Mouse (Mus musculus): ENCODE measurements at regions not wholly inside any gene's neighbourhood (a gene's known extent, or its start where the extent isn't known, plus 50 kb on each side); places are given as distances from the start of the nearest gene placed in this dataset.

DNA sequence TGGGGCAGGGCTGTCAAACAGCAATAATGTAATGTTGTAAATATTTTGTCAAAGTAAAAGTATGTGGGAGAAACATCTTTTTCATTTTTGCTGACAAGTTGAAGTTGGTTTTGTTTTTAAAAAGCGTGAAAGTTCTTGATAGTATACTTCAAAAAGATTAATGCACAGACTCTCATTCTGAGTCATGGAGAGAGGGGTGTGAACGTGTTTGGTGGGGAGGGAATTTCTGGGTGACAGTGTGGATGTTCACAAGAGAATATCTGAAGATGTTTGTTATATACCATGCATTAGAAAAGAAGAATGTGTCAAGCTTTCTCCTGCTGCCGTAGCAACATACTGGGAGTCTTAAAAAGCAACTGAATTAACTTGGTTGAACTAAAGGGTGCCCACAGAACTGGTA, 57.0 kb downstream of the Rps29 start:
- Histone ChIP-seq H3K4me3 (ENCODE audit: low read depth, low read length) (no peak overlapping the region), H3K27me3 (ENCODE audit: insufficient read depth, low read length) (no peaks in the 10 kb centered on the region), H3K9ac (replicated peaks) (no peak overlapping the region), H3K4me1 (ENCODE audit: insufficient read depth) (no peaks in the 10 kb centered on the region), H3K9me3 (ENCODE audit: low read length) (no peaks in the 10 kb centered on the region), H3K4me2 (ENCODE audit: low read depth, low read length) (no peak overlapping the region), H3K36me3 (replicated peaks; ENCODE audit: insufficient read depth, low read length) (no peaks in the 10 kb centered on the region), H3K27ac (ENCODE audit: low read depth) (no peak overlapping the region)
- ATAC-seq (no peak), DNase-seq (no peak)
- WGBS (ENCODE audit: insufficient replicate concordance): 69% methylated on average over 3 of the region's 3 CpGs
- no peak for TF ChIP-seq EP300 (IDR thresholded peaks at IDR 0.05; ENCODE audit: low read depth)
- TF ChIP-seq CTCF (IDR thresholded peaks at IDR 0.05; ENCODE audit: low read depth): no peak

DNA sequence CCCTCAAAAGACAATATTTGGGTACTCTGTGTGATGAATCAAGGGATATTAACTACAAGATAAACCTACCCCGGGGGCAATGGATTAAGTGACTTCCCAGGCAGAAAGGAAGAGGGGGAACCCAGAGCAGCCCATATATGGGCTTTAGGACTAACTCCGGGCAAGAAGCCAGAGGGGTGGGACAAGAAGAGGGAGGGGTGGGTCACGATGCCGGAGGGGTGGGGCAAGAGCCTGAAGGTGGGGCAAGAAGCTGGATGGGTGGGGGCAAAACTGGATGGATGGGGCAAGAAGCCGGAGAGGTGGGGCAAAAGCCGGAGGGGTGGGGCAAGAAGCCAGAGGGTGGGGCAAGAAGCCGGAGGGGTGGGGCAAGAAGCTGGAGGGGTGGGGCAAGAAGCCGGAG, 64.1 kb downstream of the Rps29 start:
- no peak for ATAC-seq
- Histone ChIP-seq H3K4me3 (ENCODE audit: low read depth, low read length) (no peak overlapping the region), H3K4me2 (ENCODE audit: low read depth, low read length) (no peak overlapping the region), H3K9ac (replicated peaks) (no peak overlapping the region), H3K27me3 (ENCODE audit: insufficient read depth, low read length) (no peaks in the 10 kb centered on the region), H3K4me1 (ENCODE audit: insufficient read depth) (no peaks in the 10 kb centered on the region), H3K27ac (ENCODE audit: low read depth) (no peak overlapping the region), H3K36me3 (replicated peaks; ENCODE audit: insufficient read depth, low read length) (no peaks in the 10 kb centered on the region), H3K9me3 (ENCODE audit: low read length) (no peaks in the 10 kb centered on the region)
- 84% methylated on average over 8 of the region's 8 CpGs for WGBS (ENCODE audit: insufficient replicate concordance)
- DNase-seq: no peak
- TF ChIP-seq CTCF (IDR thresholded peaks at IDR 0.05; ENCODE audit: low read depth): no peak
- no peak for TF ChIP-seq EP300 (IDR thresholded peaks at IDR 0.05; ENCODE audit: low read depth)

DNA sequence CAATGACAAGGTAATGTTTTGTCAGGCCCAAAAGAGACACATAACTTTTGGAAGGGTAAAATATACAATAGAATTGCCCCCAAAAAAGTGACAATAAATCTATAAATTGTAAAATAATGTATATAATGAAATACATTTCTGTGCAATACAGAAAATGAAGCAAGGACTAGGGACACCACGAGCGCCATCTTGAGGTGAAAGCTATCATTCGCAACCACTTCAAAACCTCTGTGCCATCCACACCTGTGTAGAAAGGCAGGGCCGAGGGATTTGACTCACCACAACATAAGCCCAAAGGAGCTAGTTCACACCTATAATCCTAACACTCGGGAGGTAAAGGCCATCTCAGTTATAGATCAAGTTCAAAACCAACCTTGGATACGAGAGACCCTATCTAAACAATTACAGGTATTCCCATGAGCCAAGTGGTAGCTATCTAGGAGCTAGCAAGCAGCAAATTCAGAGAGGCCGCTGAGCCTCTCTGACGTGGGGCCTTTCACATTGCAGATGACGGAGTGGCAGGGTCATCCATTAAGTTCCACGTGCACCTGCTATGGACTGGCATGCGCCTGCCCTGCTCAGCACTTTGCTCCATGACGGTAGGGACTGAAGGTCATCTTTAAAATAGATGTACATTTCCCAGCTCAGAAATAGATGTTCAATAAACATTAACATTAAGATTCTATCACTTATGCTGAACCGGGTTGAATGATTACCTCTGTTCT, 65.8 kb downstream of the Rps29 start:
- H3K9me3 ChIP-seq (ENCODE audit: low read length): no peaks in the 10 kb centered on the region
- H3K4me3 ChIP-seq (ENCODE audit: low read depth, low read length): no peak overlapping the region
- no peaks in the 10 kb centered on the region for H3K27me3 ChIP-seq (ENCODE audit: insufficient read depth, low read length)
- no peak for ATAC-seq
- H3K36me3 ChIP-seq (replicated peaks; ENCODE audit: insufficient read depth, low read length): no peaks in the 10 kb centered on the region
- H3K9ac ChIP-seq (replicated peaks): no peak overlapping the region
- no peak overlapping the region for H3K4me2 ChIP-seq (ENCODE audit: low read depth, low read length)
- no peak for TF ChIP-seq EP300 (IDR thresholded peaks at IDR 0.05; ENCODE audit: low read depth)
- TF ChIP-seq CTCF (IDR thresholded peaks at IDR 0.05; ENCODE audit: low read depth): peak; percentile 29; the same call in 1 of the 2 replicates
- no peaks in the 10 kb centered on the region for H3K4me1 ChIP-seq (ENCODE audit: insufficient read depth)
- WGBS (ENCODE audit: insufficient replicate concordance): 62% methylated on average over 13 of the region's 13 CpGs
- DNase-seq: no peak
- H3K27ac ChIP-seq (ENCODE audit: low read depth): no peak overlapping the region

DNA sequence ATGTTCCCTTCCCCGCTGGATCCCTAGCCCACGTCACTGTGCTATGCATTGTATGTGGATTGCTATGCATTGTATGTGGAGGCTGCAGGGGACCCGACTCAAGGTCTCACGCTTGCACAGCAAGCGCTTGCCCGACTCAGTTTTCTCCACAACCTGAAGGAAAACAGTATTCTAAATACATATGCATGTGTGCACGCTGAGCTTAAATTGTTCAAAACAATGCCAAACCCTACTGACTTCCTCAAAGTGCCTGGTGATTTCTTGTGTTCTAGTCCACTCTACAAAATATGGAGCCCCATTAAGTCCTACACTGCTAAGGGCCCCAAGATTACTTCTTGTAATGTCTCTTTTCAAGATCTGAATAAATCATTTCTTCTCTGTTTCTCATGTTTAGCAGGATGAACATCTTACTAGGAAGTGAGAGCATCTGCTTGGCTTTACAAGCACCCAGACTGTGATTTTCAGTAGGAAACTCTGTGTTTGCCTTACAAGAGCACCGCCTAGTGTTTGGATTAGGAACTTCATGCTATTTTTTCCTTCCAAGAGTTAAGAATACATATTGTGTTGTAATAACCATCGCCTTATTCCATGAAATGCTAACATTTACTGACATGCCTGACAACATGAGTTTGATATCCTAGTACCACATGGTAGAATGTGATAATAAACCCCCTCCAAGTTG, 70.9 kb downstream of the Rps29 start:
- Histone ChIP-seq H3K4me1 (ENCODE audit: insufficient read depth) (no peaks in the 10 kb centered on the region), H3K4me2 (ENCODE audit: low read depth, low read length) (no peak overlapping the region), H3K9ac (replicated peaks) (no peak overlapping the region), H3K27me3 (ENCODE audit: insufficient read depth, low read length) (no peaks in the 10 kb centered on the region), H3K4me3 (ENCODE audit: low read depth, low read length) (no peak overlapping the region), H3K27ac (ENCODE audit: low read depth) (no peak overlapping the region), H3K36me3 (replicated peaks; ENCODE audit: insufficient read depth, low read length) (no peaks in the 10 kb centered on the region), H3K9me3 (ENCODE audit: low read length) (no peaks in the 10 kb centered on the region)
- WGBS (ENCODE audit: insufficient replicate concordance): 53% methylated on average over 9 of the region's 9 CpGs
- TF ChIP-seq EP300 (IDR thresholded peaks at IDR 0.05; ENCODE audit: low read depth): no peak
- peak; percentile 80 for TF ChIP-seq CTCF (IDR thresholded peaks at IDR 0.05; ENCODE audit: low read depth)
- ATAC-seq (no peak), DNase-seq (no peak)

DNA sequence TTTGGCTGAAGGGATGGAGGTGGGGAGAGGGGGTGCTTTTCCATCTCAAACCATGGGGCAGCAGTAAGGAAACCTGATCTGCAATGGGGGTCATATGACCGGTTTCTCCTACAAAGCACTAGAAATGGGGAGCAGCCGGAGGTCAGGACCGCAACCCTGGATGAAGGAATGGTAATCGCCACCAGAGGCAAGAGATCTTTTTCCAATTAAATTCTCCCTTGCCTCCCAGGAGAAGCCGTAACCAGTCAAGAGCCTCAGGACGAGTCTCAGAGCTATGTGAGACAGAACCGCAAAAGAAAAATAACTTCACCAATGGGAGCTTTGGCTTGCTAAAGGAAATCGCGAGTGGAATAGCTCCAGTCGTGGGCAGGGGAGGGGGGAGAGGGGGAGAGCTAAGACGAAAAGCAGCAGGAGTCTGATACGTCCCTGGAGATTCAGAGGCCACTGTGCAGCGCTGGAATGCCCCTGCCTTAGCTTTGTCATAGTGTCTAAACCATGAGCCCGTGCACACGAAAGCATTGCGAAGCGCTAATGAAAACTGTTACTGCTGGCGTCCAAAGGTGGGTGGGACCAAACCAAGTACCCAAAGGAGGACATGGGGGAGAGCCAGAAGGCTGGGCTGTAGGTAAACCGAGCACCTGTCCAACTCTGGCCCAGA, 73.3 kb downstream of the Rps29 start:
- WGBS (ENCODE audit: insufficient replicate concordance): 49% methylated on average over 19 of the region's 19 CpGs
- H3K4me2 ChIP-seq (ENCODE audit: low read depth, low read length): no peak overlapping the region
- H3K9ac ChIP-seq (replicated peaks): no peak overlapping the region
- no peaks in the 10 kb centered on the region for H3K4me1 ChIP-seq (ENCODE audit: insufficient read depth)
- H3K9me3 ChIP-seq (ENCODE audit: low read length): no peaks in the 10 kb centered on the region
- DNase-seq (no peak), ATAC-seq (no peak)
- H3K27ac ChIP-seq (ENCODE audit: low read depth): no peak overlapping the region
- H3K4me3 ChIP-seq (ENCODE audit: low read depth, low read length): no peak overlapping the region
- H3K27me3 ChIP-seq (ENCODE audit: insufficient read depth, low read length): no peaks in the 10 kb centered on the region
- TF ChIP-seq EP300 (IDR thresholded peaks at IDR 0.05; ENCODE audit: low read depth): no peak
- no peak for TF ChIP-seq CTCF (IDR thresholded peaks at IDR 0.05; ENCODE audit: low read depth)
- H3K36me3 ChIP-seq (replicated peaks; ENCODE audit: insufficient read depth, low read length): no peaks in the 10 kb centered on the region

DNA sequence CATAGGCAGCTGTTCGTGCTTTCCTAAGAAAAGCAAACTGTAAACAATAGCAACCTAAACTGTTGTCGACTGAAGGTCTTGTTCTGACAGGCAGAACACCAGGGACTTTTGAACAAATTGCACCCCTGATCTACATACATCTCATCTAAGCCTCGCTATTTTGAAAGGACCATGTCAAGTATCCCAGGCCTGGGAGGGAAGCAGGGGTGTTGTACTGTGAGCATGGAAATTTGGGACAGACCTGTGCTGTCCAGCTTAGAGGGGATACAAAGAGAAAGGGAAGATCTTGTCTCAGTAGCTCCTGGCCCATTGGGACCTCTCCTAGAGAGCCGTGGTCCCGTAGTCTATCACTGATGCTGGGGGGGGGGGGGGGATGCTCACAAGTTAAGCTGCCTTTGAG, 74.3 kb downstream of the Rps29 start:
- H3K9ac ChIP-seq (replicated peaks): no peak overlapping the region
- TF ChIP-seq EP300 (IDR thresholded peaks at IDR 0.05; ENCODE audit: low read depth) (no peak), CTCF (IDR thresholded peaks at IDR 0.05; ENCODE audit: low read depth) (no peak)
- ATAC-seq (no peak), DNase-seq (no peak)
- no peak overlapping the region for H3K27ac ChIP-seq (ENCODE audit: low read depth)
- H3K4me3 ChIP-seq (ENCODE audit: low read depth, low read length): no peak overlapping the region
- H3K4me2 ChIP-seq (ENCODE audit: low read depth, low read length): no peak overlapping the region
- H3K27me3 ChIP-seq (ENCODE audit: insufficient read depth, low read length): no peaks in the 10 kb centered on the region
- H3K36me3 ChIP-seq (replicated peaks; ENCODE audit: insufficient read depth, low read length): no peaks in the 10 kb centered on the region
- H3K4me1 ChIP-seq (ENCODE audit: insufficient read depth): no peaks in the 10 kb centered on the region
- H3K9me3 ChIP-seq (ENCODE audit: low read length): no peaks in the 10 kb centered on the region
- WGBS (ENCODE audit: insufficient replicate concordance): 70% methylated on average over 5 of the region's 5 CpGs
